Mouse (Mus musculus) urinary bladder, postnatal 14 days (tissue): ENCODE results near the gene Car3.

Source experiments
- DNase-seq: peaks from one replicate; pipeline ENCODE4 v3.0.0; 2021; ENCODE audit warnings: low spot score

The Car3 gene

DNA sequence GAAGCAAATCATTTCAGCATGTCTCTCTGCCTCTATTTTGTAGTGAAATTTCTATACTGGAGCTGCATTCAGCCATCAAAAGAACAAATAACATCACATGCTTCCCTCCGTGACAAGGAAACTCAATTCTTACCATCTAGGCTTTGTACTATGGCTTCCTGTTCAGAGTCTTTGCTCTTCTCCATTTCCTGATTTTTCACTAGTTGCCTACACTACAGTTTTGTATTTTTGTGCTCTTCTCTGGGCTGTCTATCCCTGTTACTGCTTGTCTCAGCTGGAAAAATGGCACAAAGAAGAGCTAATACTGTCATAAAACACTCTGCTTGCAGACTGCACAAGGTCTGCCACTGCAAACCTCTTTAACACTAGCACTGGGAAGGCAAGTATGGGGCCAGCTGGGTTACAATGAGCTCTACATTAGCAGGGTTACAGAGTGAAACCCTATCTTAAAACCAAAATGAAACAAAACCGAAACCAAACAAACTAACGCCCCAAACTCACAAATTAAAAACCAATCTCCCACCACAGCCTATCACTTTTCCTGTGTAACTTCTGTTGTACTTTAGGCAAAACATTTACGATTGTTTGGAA, 48.8 kb downstream of the Car3 start:
- no peak for DNase-seq

- DNase-seq = no peak
Measured at GRCm38 (mm10) chr3:14913774-14914173, 50.5 kb downstream of the Car3 start.

DNA sequence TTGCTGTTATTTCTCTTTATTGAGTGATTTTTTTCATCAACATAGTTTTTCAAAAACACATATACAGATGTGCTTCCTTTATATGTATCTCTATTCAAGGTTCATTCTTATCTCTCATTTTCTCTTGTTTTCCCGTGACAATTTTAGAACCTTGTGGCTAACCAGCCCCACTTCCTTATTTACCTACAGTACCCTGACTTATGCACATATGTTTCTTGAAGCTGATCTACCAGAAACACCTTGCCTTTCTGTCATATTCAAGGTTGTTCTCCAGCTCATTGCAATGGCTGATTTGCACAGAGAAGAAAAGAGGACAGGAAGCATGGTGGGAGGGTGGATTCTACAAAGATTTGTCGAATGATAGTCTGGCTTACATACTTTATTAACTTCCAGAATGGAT, 52.0 kb downstream of the Car3 start:
- DNase-seq = no peak

- DNase-seq = no peak
Measured at GRCm38 (mm10) chr3:14917261-14917660, 53.9 kb downstream of the Car3 start.
